Comparison of ENCODE assay signal across 8 mouse cellular contexts in genomic region chr1:34439961-34440630, GRCm38 (mm10). TPM values are rescaled to one million over a fixed set of nuclear protein-coding genes. Genes with fewer than 3 reads are reported as not detected.
A peak's percentile ranks its signal among the peaks of the same experiment; 100 is the strongest.
DNase-seq lines count a peak whose midpoint lies in the region; ATAC-seq and TF ChIP-seq lines count a peak whose summit lies in the region.

No protein-coding gene starts in this region.

- peak; percentile 19 for ATAC-seq in heart, postnatal 0 days (ENCODE audit: insufficient read depth, low read depth)
- peak; percentile 57 for ATAC-seq in limb, embryonic 12.5 days (ENCODE audit: insufficient number of reproducible peaks, insufficient read depth, low FRiP score, low TSS enrichment, low read depth)
- peak; percentile 44 for ATAC-seq in neural tube, embryonic 14.5 days (ENCODE audit: low read depth)

- H3K4me3 ChIP-seq in heart, postnatal 0 days (ENCODE audit: low read depth, low read length) = peak overlapping the region; percentile 61
- H3K4me3 ChIP-seq in ES-E14 (ENCODE audit: insufficient read depth in 1 of 2, low read depth in 1 of 2, low read length in 2 of 2, poor library complexity in 1 of 2, severe bottlenecking in 1 of 2) = peak overlapping the region; percentile 97 to 98
- peak overlapping the region; percentile 78 for H3K4me3 ChIP-seq in embryonic fibroblast, embryonic 13.5 days (ENCODE audit: insufficient read depth, low read length)
- peak overlapping the region; percentile 70 for H3K4me3 ChIP-seq in limb, embryonic 12.5 days (replicated peaks)
- H3K4me3 ChIP-seq in neural tube, embryonic 14.5 days (ENCODE audit: low read depth, low read length) = peak overlapping the region; percentile 60

- DNase-seq in heart, postnatal 0 days (ENCODE audit: low spot score) = no peak
- DNase-seq in heart, postnatal 36 days = no peak
- no peak for DNase-seq in ES-E14 (ENCODE audit: low read depth, low spot score)
- no peak for DNase-seq in urinary bladder, postnatal 10 days (ENCODE audit: low spot score)
- no peak for DNase-seq in ovary, postnatal 14 days (ENCODE audit: low spot score)

- H3K27me3 ChIP-seq in heart, postnatal 0 days (ENCODE audit: control insufficient read depth, insufficient read depth, low read length) = no peaks in the 10 kb centered on the region
- no peaks in the 10 kb centered on the region for H3K27me3 ChIP-seq in limb, embryonic 12.5 days
- H3K27me3 ChIP-seq in neural tube, embryonic 14.5 days (ENCODE audit: control insufficient read depth, insufficient read depth, low read length) = no peaks in the 10 kb centered on the region

- in situ Hi-C loops in ES-E14 (cut with MboI; ENCODE audit: low sequenced_read_pairs in 2 of 2, unreplicated experiment in 2 of 2) = no loop called here

- WGBS in heart, postnatal 0 days = 5% methylated on average over 31 of the region's 31 CpGs
- 6% methylated on average over 31 of the region's 31 CpGs for WGBS in limb, embryonic 12.5 days
- WGBS in neural tube, embryonic 14.5 days = 8% methylated on average over 31 of the region's 31 CpGs

- peak; percentile 37 for TF ChIP-seq CTCF in heart, postnatal 0 days (IDR thresholded peaks at IDR 0.05; ENCODE audit: low read depth)
- TF ChIP-seq CTCF in embryonic fibroblast, embryonic 13.5 days (IDR thresholded peaks at IDR 0.05; ENCODE audit: borderline replicate concordance, insufficient read depth, low read length) = no peak

- H3K4me1 ChIP-seq in heart, postnatal 0 days (ENCODE audit: control insufficient read depth, insufficient read depth) = peaks cover 10% of the 10 kb centered on the region
- H3K4me1 ChIP-seq in ES-E14 (ENCODE audit: control insufficient read depth in 2 of 2, insufficient read depth in 2 of 2, low read length in 2 of 2, poor library complexity in 1 of 2) = no peaks in the 10 kb centered on the region
- H3K4me1 ChIP-seq in embryonic fibroblast, embryonic 13.5 days (ENCODE audit: control insufficient read depth, insufficient read depth, low read length) = no peaks in the 10 kb centered on the region
- peaks cover 9% of the 10 kb centered on the region for H3K4me1 ChIP-seq in limb, embryonic 12.5 days (replicated peaks)
- peaks cover 11% of the 10 kb centered on the region for H3K4me1 ChIP-seq in neural tube, embryonic 14.5 days (ENCODE audit: control insufficient read depth, insufficient read depth, low read length)

- no peaks in the 10 kb centered on the region for H3K9me3 ChIP-seq in heart, postnatal 0 days (replicated peaks; ENCODE audit: control insufficient read depth, low read length)
- no peaks in the 10 kb centered on the region for H3K9me3 ChIP-seq in ES-E14 (ENCODE audit: control insufficient read depth, insufficient read depth, low read depth, low read length)
- no peaks in the 10 kb centered on the region for H3K9me3 ChIP-seq in limb, embryonic 12.5 days
- H3K9me3 ChIP-seq in neural tube, embryonic 14.5 days (ENCODE audit: control insufficient read depth, low read length) = no peaks in the 10 kb centered on the region

- no peak for TF ChIP-seq EP300 in heart, postnatal 0 days (IDR thresholded peaks at IDR 0.05; ENCODE audit: low read depth)

- H3K27ac ChIP-seq in heart, postnatal 0 days (ENCODE audit: low read depth) = peak overlapping the region; percentile 40
- peak overlapping the region; percentile 59; the same call in 1 of the 2 replicates for H3K27ac ChIP-seq in ES-E14 (ENCODE audit: insufficient read depth, low read depth, low read length, poor library complexity, severe bottlenecking)
- H3K27ac ChIP-seq in embryonic fibroblast, embryonic 13.5 days (ENCODE audit: insufficient read depth, low read length) = no peak overlapping the region
- H3K27ac ChIP-seq in limb, embryonic 12.5 days = peak overlapping the region; percentile 73
- H3K27ac ChIP-seq in neural tube, embryonic 14.5 days (ENCODE audit: low read depth, low read length) = peak overlapping the region; percentile 55

- TF ChIP-seq POLR2A in embryonic fibroblast, embryonic 13.5 days (IDR thresholded peaks at IDR 0.05; ENCODE audit: low read depth, low read length) = no peak

- H3K36me3 ChIP-seq in heart, postnatal 0 days (replicated peaks; ENCODE audit: control insufficient read depth, insufficient read depth, low read length) = peaks cover 26% of the 10 kb centered on the region
- H3K36me3 ChIP-seq in ES-E14 (ENCODE audit: control insufficient read depth, insufficient read depth, low read length, poor library complexity, severe bottlenecking) = peaks cover 28% of the 10 kb centered on the region
- peaks cover 45% of the 10 kb centered on the region for H3K36me3 ChIP-seq in limb, embryonic 12.5 days
- peaks cover 24% of the 10 kb centered on the region for H3K36me3 ChIP-seq in neural tube, embryonic 14.5 days (ENCODE audit: control insufficient read depth, insufficient read depth, low read length)

- peak overlapping the region; percentile 40 for H3K9ac ChIP-seq in heart, postnatal 0 days (replicated peaks; ENCODE audit: low read depth, low read length)
- H3K9ac ChIP-seq in ES-E14 (ENCODE audit: insufficient read depth, low read depth, low read length, poor library complexity, severe bottlenecking) = peak overlapping the region; percentile 95
- peak overlapping the region; percentile 70 for H3K9ac ChIP-seq in limb, embryonic 12.5 days (replicated peaks)
- peak overlapping the region; percentile 43 for H3K9ac ChIP-seq in neural tube, embryonic 14.5 days (replicated peaks; ENCODE audit: low read depth, low read length)

- intact Hi-C loops in heart, postnatal 36 days (cut with DNase I) = loop anchor here (10.0 kb wide), 2 partner anchors 405 to 625 kb away; partner anchors contain the start of genes Fam168b, Plekhb2 and Zfp451

- H3K4me2 ChIP-seq in heart, postnatal 0 days (ENCODE audit: low read depth, low read length) = peak overlapping the region; percentile 94
- H3K4me2 ChIP-seq in limb, embryonic 12.5 days = peak overlapping the region; percentile 74
- peak overlapping the region; percentile 67 for H3K4me2 ChIP-seq in neural tube, embryonic 14.5 days (ENCODE audit: low read depth, low read length)

TF ChIP-seq in ES-E14, 5 proteins besides CTCF, POLR2A, EP300 and RAD21:
- TF ChIP-seq ZC3H11A (IDR thresholded peaks at IDR 0.05; ENCODE audit: borderline replicate concordance, low read depth, low read length) (no peak), CHD2 (IDR thresholded peaks at IDR 0.05; ENCODE audit: low read depth, low read length) (no peak), MAFK (IDR thresholded peaks at IDR 0.05; ENCODE audit: insufficient read depth, low read depth, low read length) (no peak), HCFC1 (IDR thresholded peaks at IDR 0.05; ENCODE audit: borderline replicate concordance, insufficient read depth, low read length) (no peak), ZNF384 (IDR thresholded peaks at IDR 0.05; ENCODE audit: low read depth, low read length) (no peak)

RNA-seq across cellular contexts. Expression of gene Imp4, which starts 0.4 kb away (rescaled TPM):
- total RNA-seq in heart, postnatal 0 days (2014; rRNA removed; ENCODE audit: low replicate concordance) = 12.4 and 45.3 TPM in 2 replicates
- 41.6 and 42.5 TPM in 2 replicates for polyA plus RNA-seq in heart, postnatal 0 days (2015; fragmentation: Nextera tagmentation; extraction: Ambion mirVana)
- 10 to 100 TPM; 28.3 to 29.2 TPM for total RNA-seq in heart, postnatal 36 days (2021)
- 103 and 111 TPM in 2 replicates for total RNA-seq in ES-E14 (2012; rRNA removed)
- 36.2 and 41.1 TPM in 2 replicates for polyA plus RNA-seq in embryonic fibroblast, embryonic 13.5 days (2011; ENCODE audit: insufficient read length, low read depth, missing spikeins)
- polyA plus RNA-seq in limb, embryonic 12.5 days (2016; fragmentation: Nextera tagmentation; extraction: Ambion mirVana) = 90.3 and 93.1 TPM in 2 replicates
- 50.9 and 60.2 TPM in 2 replicates for polyA plus RNA-seq in neural tube, embryonic 14.5 days (2014; fragmentation: Nextera tagmentation; extraction: Ambion mirVana)

RNA-seq across cellular contexts. Expression of gene Ccdc115, which starts 0.6 kb away (rescaled TPM):
- total RNA-seq in heart, postnatal 0 days (2014; rRNA removed; ENCODE audit: low replicate concordance) = 29.2 and 30.5 TPM in 2 replicates
- polyA plus RNA-seq in heart, postnatal 0 days (2015; fragmentation: Nextera tagmentation; extraction: Ambion mirVana) = 29.7 and 32.4 TPM in 2 replicates
- total RNA-seq in heart, postnatal 36 days (2021) = 10 to 100 TPM; 14.1 to 15.2 TPM
- 21.6 and 26.6 TPM in 2 replicates for total RNA-seq in ES-E14 (2012; rRNA removed)
- polyA plus RNA-seq in embryonic fibroblast, embryonic 13.5 days (2011; ENCODE audit: insufficient read length, low read depth, missing spikeins) = 15.2 and 18.1 TPM in 2 replicates
- 45.4 and 45.7 TPM in 2 replicates for polyA plus RNA-seq in limb, embryonic 12.5 days (2016; fragmentation: Nextera tagmentation; extraction: Ambion mirVana)
- 64.4 and 65.2 TPM in 2 replicates for polyA plus RNA-seq in neural tube, embryonic 14.5 days (2014; fragmentation: Nextera tagmentation; extraction: Ambion mirVana)

RNA-seq across cellular contexts. Expression of gene Ptpn18, which starts 19.5 kb away (rescaled TPM):
- 4.7 TPM in 1 of 2 replicates, not detected in the other for total RNA-seq in heart, postnatal 0 days (2014; rRNA removed; ENCODE audit: low replicate concordance)
- polyA plus RNA-seq in heart, postnatal 0 days (2015; fragmentation: Nextera tagmentation; extraction: Ambion mirVana) = 10.7 and 13.8 TPM in 2 replicates
- total RNA-seq in heart, postnatal 36 days (2021) = 1 to 10 TPM; 4.8 to 5.6 TPM
- total RNA-seq in ES-E14 (2012; rRNA removed) = 2.6 and 4.0 TPM in 2 replicates
- polyA plus RNA-seq in embryonic fibroblast, embryonic 13.5 days (2011; ENCODE audit: insufficient read length, low read depth, missing spikeins) = 0.39 TPM in 1 of 2 replicates, not detected in the other
- polyA plus RNA-seq in limb, embryonic 12.5 days (2016; fragmentation: Nextera tagmentation; extraction: Ambion mirVana) = 10.8 and 13.4 TPM in 2 replicates
- polyA plus RNA-seq in neural tube, embryonic 14.5 days (2014; fragmentation: Nextera tagmentation; extraction: Ambion mirVana) = 1.6 and 5.6 TPM in 2 replicates

RNA-seq across cellular contexts. Expression of gene Prss39, which starts 58.1 kb away (rescaled TPM):
- not detected in 2 replicates for total RNA-seq in heart, postnatal 0 days (2014; rRNA removed; ENCODE audit: low replicate concordance)
- not detected in 2 replicates for polyA plus RNA-seq in heart, postnatal 0 days (2015; fragmentation: Nextera tagmentation; extraction: Ambion mirVana)
- total RNA-seq in heart, postnatal 36 days (2021) = not detected
- not detected in 2 replicates for total RNA-seq in ES-E14 (2012; rRNA removed)
- not detected in 2 replicates for polyA plus RNA-seq in embryonic fibroblast, embryonic 13.5 days (2011; ENCODE audit: insufficient read length, low read depth, missing spikeins)
- polyA plus RNA-seq in limb, embryonic 12.5 days (2016; fragmentation: Nextera tagmentation; extraction: Ambion mirVana) = not detected in 2 replicates
- not detected in 2 replicates for polyA plus RNA-seq in neural tube, embryonic 14.5 days (2014; fragmentation: Nextera tagmentation; extraction: Ambion mirVana)

Comparison
In these comparisons a context has a peak if more than half of its experiments do, and no peak if none do; other contexts are left out.
1. H3K9ac ChIP-seq: peak in every context shown above with its lines; median percentile 95 in ES-E14; 70 in limb, embryonic 12.5 days; 43 in neural tube, embryonic 14.5 days; 40 in heart, postnatal 0 days.